Mouse (Mus musculus): Measurements from ENCODE around the gene Brms1. TPM values are rescaled to one million over a fixed set of nuclear protein-coding genes. Genes with fewer than 3 reads are reported as not detected.

Gene Brms1
- polyA plus RNA-seq, 1 experiment from 2014 or later = 51.6 TPM

- no peaks in the 10 kb centered on the region for H3K9me3 ChIP-seq (replicated peaks)
- H3K4me1 ChIP-seq = peaks cover 13% of the 10 kb centered on the region
- no peaks in the 10 kb centered on the region for H3K36me3 ChIP-seq
- peaks cover 5% of the 10 kb centered on the region; the same call in 1 of the 2 replicates for H3K27me3 ChIP-seq
- H3K27ac ChIP-seq = peak overlapping the region; percentile 74
- H3K9ac ChIP-seq = no peak overlapping the region
- WGBS = 22% methylated on average over 12 of the region's 12 CpGs
- ATAC-seq (replicated peaks; ENCODE audit: low FRiP score) = no peak
- H3K4me2 ChIP-seq = peak overlapping the region; percentile 35
- H3K4me3 ChIP-seq (replicated peaks) = no peak overlapping the region
Observed at GRCm38 (mm10) chr19:5016782-5017181, 24.4 kb upstream of the Brms1 start.

GRCm38 (mm10) chr19:5017611-5018010, 23.5 kb upstream of the Brms1 start:
- ATAC-seq (replicated peaks; ENCODE audit: low FRiP score) = no peak
- Histone ChIP-seq H3K9ac (no peak overlapping the region), H3K9me3 (replicated peaks) (no peaks in the 10 kb centered on the region), H3K36me3 (no peaks in the 10 kb centered on the region), H3K4me1 (peaks cover 13% of the 10 kb centered on the region), H3K4me2 (no peak overlapping the region), H3K27ac (no peak overlapping the region), H3K27me3 (peaks cover 5% of the 10 kb centered on the region; the same call in 1 of the 2 replicates), H3K4me3 (replicated peaks) (no peak overlapping the region)
- WGBS = 77% methylated on average over 4 of the region's 4 CpGs

- Histone ChIP-seq H3K36me3 (no peaks in the 10 kb centered on the region), H3K4me1 (peaks cover 15% of the 10 kb centered on the region), H3K9me3 (replicated peaks) (no peaks in the 10 kb centered on the region), H3K4me3 (replicated peaks) (no peak overlapping the region), H3K27ac (no peak overlapping the region), H3K9ac (no peak overlapping the region), H3K4me2 (no peak overlapping the region), H3K27me3 (peaks cover 1% of the 10 kb centered on the region; the same call in 1 of the 2 replicates)
- WGBS = 87% methylated on average over 3 of the region's 3 CpGs
- no peak for ATAC-seq (replicated peaks; ENCODE audit: low FRiP score)
Observed at GRCm38 (mm10) chr19:5018191-5018590, 23.0 kb upstream of the Brms1 start.

- peaks cover 17% of the 10 kb centered on the region for H3K4me1 ChIP-seq
- no peak overlapping the region for H3K4me2 ChIP-seq
- ATAC-seq (replicated peaks; ENCODE audit: low FRiP score) = no peak
- no peak overlapping the region for H3K27ac ChIP-seq
- 79% methylated on average over 2 of the region's 2 CpGs for WGBS
- no peak overlapping the region for H3K4me3 ChIP-seq (replicated peaks)
- no peak overlapping the region for H3K9ac ChIP-seq
- H3K27me3 ChIP-seq = no peaks in the 10 kb centered on the region
- no peaks in the 10 kb centered on the region; the same call in 1 of the 2 replicates for H3K36me3 ChIP-seq
- no peaks in the 10 kb centered on the region for H3K9me3 ChIP-seq (replicated peaks)
Observed at GRCm38 (mm10) chr19:5021416-5021815, 19.7 kb upstream of the Brms1 start.

GRCm38 (mm10) chr19:5023621-5024479, 17.3 kb upstream of the Brms1 start, which contains the start of gene Slc29a2:
Gene Slc29a2 (plus strand): TSS chr19:5023860.
- no peaks in the 10 kb centered on the region for H3K27me3 ChIP-seq
- WGBS = under 1% methylated on average over 62 of the region's 62 CpGs
- ATAC-seq (replicated peaks; ENCODE audit: low FRiP score) = peak; percentile 95

DNA sequence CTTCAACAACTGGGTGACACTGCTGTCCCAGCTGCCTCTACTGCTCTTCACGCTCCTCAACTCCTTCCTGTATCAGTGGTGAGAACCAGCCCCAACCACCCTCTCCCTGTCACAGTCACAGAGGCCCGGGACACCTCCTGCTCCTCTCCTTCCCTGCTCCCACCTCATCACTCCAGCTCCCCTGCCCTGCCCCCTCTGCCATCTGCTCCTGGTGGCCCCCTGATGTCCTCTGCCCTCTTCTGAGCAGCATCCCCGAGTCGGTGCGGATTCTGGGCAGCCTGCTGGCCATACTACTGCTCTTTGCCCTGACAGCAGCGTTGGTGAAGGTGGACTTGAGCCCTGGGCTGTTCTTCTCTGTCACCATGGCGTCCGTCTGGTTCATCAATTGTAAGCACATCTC, 15.0 kb upstream of the Brms1 start:
- H3K36me3 ChIP-seq = peaks cover 39% of the 10 kb centered on the region
- H3K9me3 ChIP-seq (replicated peaks) = no peaks in the 10 kb centered on the region
- no peak for ATAC-seq (replicated peaks; ENCODE audit: low FRiP score)
- H3K9ac ChIP-seq = no peak overlapping the region
- no peak overlapping the region for H3K4me3 ChIP-seq (replicated peaks)
- no peak overlapping the region for H3K4me2 ChIP-seq
- peaks cover 15% of the 10 kb centered on the region for H3K4me1 ChIP-seq
- no peaks in the 10 kb centered on the region for H3K27me3 ChIP-seq
- 87% methylated on average over 8 of the region's 8 CpGs for WGBS
- H3K27ac ChIP-seq = no peak overlapping the region

More at GRCm38 (mm10) chr19:5023621-5024479, 17.3 kb upstream of the Brms1 start, which contains the start of gene Slc29a2:
- H3K4me2 ChIP-seq = peak within 1 kb of the TSS; percentile 81
- peak within 1 kb of the TSS; percentile 61 for H3K4me3 ChIP-seq (replicated peaks)
- peaks cover 15% of the 10 kb centered on the region for H3K4me1 ChIP-seq
- H3K27ac ChIP-seq = peak within 1 kb of the TSS; percentile 90
- no peaks in the 10 kb centered on the region for H3K9me3 ChIP-seq (replicated peaks)
- H3K9ac ChIP-seq = peak within 1 kb of the TSS; percentile 54
- H3K36me3 ChIP-seq = peaks cover 18% of the 10 kb centered on the region

DNA sequence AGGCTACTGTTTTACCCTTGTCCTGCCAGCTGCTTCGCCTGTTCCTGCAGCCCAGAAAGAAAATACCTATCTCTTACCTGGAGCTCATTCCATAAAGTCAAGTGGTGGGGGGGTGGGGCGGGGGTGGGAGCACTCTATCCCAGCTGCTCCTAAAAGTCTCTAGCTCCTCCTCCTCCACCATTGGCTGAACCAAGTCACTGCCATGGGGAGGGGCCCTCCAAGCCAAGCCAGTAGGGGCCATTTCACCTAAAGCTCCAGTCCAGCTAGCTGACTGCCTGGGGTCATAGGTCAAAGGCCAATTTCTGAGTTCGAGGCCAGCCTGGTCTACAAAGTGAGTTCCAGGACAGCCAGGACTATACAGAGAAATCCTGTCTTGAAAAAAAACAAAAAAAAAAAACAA, 8.5 kb upstream of the Brms1 start:
- peaks cover 3% of the 10 kb centered on the region for H3K4me1 ChIP-seq
- no peak for ATAC-seq (replicated peaks; ENCODE audit: low FRiP score)
- peaks cover 37% of the 10 kb centered on the region for H3K36me3 ChIP-seq
- no peak overlapping the region for H3K4me3 ChIP-seq (replicated peaks)
- H3K27me3 ChIP-seq = no peaks in the 10 kb centered on the region
- no peak overlapping the region for H3K4me2 ChIP-seq
- no peaks in the 10 kb centered on the region for H3K9me3 ChIP-seq (replicated peaks)
- no peak overlapping the region for H3K9ac ChIP-seq
- WGBS = 77% methylated on average over 3 of the region's 3 CpGs
- no peak overlapping the region for H3K27ac ChIP-seq

DNA sequence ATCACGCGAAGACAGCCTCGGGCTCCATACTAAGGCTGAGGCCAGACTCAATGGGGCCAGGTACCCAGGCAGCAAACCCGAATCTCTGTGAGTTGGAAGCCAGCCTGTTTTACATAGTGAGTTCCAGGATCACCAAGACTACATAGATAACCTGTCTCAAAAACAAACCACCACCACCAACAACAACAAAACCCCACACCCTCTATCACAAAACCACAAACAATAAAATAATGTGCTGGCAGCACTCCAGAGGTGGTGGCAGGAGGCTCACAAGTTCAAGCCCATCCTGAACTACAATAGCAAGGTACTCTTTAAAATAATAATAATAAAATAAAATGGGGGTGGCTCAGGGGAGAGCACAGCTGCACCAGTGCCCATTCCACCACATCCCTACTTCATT, 4.6 kb upstream of the Brms1 start:
- ATAC-seq (replicated peaks; ENCODE audit: low FRiP score) = no peak
- Histone ChIP-seq H3K4me2 (no peak overlapping the region), H3K4me1 (peaks cover 25% of the 10 kb centered on the region), H3K27ac (no peak overlapping the region), H3K9me3 (replicated peaks) (no peaks in the 10 kb centered on the region), H3K27me3 (no peaks in the 10 kb centered on the region), H3K36me3 (peaks cover 2% of the 10 kb centered on the region; the same call in 1 of the 2 replicates), H3K4me3 (replicated peaks) (no peak overlapping the region), H3K9ac (no peak overlapping the region)
- WGBS = 79% methylated on average over 4 of the region's 4 CpGs

DNA sequence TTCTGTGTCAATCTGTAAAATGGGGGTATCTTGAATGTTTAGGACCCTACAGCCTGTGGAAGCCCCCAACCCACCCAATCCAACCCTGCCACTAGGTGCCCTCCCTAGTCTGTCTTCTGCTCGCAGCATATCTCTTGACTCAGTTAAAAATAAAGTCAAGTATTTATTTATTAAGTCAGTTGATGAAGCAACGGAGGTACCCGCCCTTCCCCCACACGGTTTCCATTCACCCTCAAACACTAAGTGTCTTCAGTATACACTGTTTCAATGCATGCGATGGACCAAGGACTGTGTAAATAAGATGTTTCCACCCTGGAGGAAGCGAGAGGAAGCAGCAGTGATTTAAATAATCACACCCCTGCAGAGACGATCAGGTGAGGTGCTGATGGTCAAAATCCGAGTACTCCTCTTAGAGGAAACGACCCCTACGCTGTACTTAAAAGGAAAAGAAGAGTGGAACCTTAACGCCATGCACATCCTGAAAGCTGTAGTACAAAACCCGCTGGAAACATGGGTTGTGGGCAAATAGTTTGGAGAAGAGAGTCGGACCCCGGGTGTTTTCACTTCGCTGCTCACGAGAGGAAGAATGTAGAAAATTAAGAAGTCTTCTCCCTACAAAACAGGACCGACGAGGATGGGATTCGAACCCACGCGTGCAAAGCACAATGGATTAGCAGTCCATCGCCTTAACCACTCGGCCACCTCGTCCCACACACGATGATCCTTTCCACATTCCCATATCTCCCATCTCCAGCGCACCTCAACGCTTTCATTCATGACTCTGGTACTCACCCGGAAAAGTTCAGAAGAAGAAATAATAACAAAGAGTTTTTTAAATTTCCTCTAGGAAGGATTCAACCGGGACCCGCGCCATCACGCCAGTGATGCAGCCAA, 3.2 kb upstream of the Brms1 start:
- ATAC-seq (replicated peaks; ENCODE audit: low FRiP score) = peak; percentile 44; the same call in 1 of the 2 replicates
- peaks cover 3% of the 10 kb centered on the region; the same call in 1 of the 2 replicates for H3K36me3 ChIP-seq
- H3K9me3 ChIP-seq (replicated peaks) = no peaks in the 10 kb centered on the region
- 6% methylated on average over 32 of the region's 32 CpGs for WGBS
- H3K4me3 ChIP-seq (replicated peaks) = peak overlapping the region; percentile 94
- peaks cover 34% of the 10 kb centered on the region for H3K4me1 ChIP-seq
- H3K27ac ChIP-seq = peak overlapping the region; percentile 86
- H3K27me3 ChIP-seq = no peaks in the 10 kb centered on the region
- H3K4me2 ChIP-seq = peak overlapping the region; percentile 88
- H3K9ac ChIP-seq = peak overlapping the region; percentile 84

DNA sequence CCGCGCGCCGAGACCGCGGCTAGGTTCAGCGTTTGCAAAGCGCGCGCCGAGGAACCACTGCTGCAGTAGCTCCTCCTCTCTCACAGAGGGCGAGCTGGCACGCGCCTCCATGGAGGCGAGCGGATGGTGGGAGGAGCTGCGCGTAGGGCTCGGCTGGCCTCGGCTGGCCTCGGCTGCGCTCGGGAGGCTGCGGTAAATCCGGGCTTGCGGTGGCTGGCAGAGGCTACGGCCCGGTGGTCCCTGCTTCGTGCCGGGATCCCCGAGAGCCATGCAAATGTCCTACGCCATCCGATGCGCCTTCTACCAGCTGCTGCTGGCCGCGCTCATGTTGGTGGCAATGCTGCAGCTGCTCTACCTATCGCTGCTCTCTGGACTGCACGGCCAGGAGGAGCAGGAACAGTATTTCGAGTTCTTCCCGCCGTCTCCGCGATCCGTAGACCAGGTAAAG, 2.4 kb upstream of the Brms1 start, which contains the start of the genes B4gat1 and AC124502.3:
B4gat1 (plus strand) TSS at position 118 of the 448 bp plus-strand sequence.
AC124502.3 (plus strand) TSS at position 183 of the 448 bp plus-strand sequence.
- under 1% methylated on average over 44 of the region's 44 CpGs for WGBS
- peak within 1 kb of the TSS; percentile 88 for H3K4me2 ChIP-seq
- peaks cover 34% of the 10 kb centered on the region for H3K4me1 ChIP-seq
- no peaks in the 10 kb centered on the region for H3K27me3 ChIP-seq
- peak; percentile 93 for ATAC-seq (replicated peaks; ENCODE audit: low FRiP score)
- H3K9ac ChIP-seq = peak within 1 kb of the TSS; percentile 84
- peak within 1 kb of the TSS; percentile 94 for H3K4me3 ChIP-seq (replicated peaks)
- H3K9me3 ChIP-seq (replicated peaks) = no peaks in the 10 kb centered on the region
- peaks cover 11% of the 10 kb centered on the region; the same call in 1 of the 2 replicates for H3K36me3 ChIP-seq
- H3K27ac ChIP-seq = peak within 1 kb of the TSS; percentile 86

GRCm38 (mm10) chr19:5039301-5040114, 1.6 kb upstream of the Brms1 start:
- ATAC-seq (replicated peaks; ENCODE audit: low FRiP score) = peak; percentile 26

More at GRCm38 (mm10) chr19:5039301-5040114, 1.6 kb upstream of the Brms1 start:
- Histone ChIP-seq H3K4me1 (peaks cover 34% of the 10 kb centered on the region), H3K27ac (0 out of 2 replicates have a peak overlapping the region, but pooled peaks have one; percentile 86), H3K27me3 (no peaks in the 10 kb centered on the region), H3K4me3 (replicated peaks) (peak overlapping the region; percentile 94), H3K9me3 (replicated peaks) (no peaks in the 10 kb centered on the region), H3K4me2 (peak overlapping the region; percentile 88), H3K36me3 (peaks cover 16% of the 10 kb centered on the region; the same call in 1 of the 2 replicates), H3K9ac (peak overlapping the region; percentile 84)
- WGBS = 13% methylated on average over 41 of the region's 41 CpGs

Measured in kidney, embryonic 15.5 days (tissue).